Mouse (Mus musculus): ENCODE results near the gene Serinc5. TPM values are rescaled to one million over a fixed set of nuclear protein-coding genes. Genes with fewer than 3 reads are reported as not detected.
"Not testable (repeated sequence)": the region's sequence is repeated elsewhere in the genome, so short reads cannot be mapped to it uniquely, and the experiment has no call there.

Serinc5 gene
- polyA plus RNA-seq, 1 experiment = 24.3 TPM

- no peak for TF ChIP-seq CTCF (IDR thresholded peaks at IDR 0.05; ENCODE audit: extremely low read depth, insufficient read length, insufficient replicate concordance, low read depth, low read length)
- TF ChIP-seq POLR2A (IDR thresholded peaks at IDR 0.05; ENCODE audit: low read depth, low read length) = no peak
- H3K4me3 ChIP-seq (ENCODE audit: low read depth, low read length) = no peak overlapping the region
- no peak overlapping the region for H3K27ac ChIP-seq (ENCODE audit: insufficient read depth, low read depth, low read length)
- no peaks in the 10 kb centered on the region for H3K4me1 ChIP-seq (ENCODE audit: control insufficient read depth, insufficient read depth, insufficient read length, low read length)
- no peaks in the 10 kb centered on the region for H3K27me3 ChIP-seq (ENCODE audit: control insufficient read depth, insufficient read depth, low read length)
- H3K36me3 ChIP-seq (ENCODE audit: control insufficient read depth, insufficient read depth, low read length) = no peaks in the 10 kb centered on the region
- WGBS = 71% methylated on average over 7 of the region's 7 CpGs
These were observed 68.8 kb downstream of the Serinc5 start for GRCm38 (mm10) chr13:92679661-92680060.

GRCm38 (mm10) chr13:92681541-92681940, 70.7 kb downstream of the Serinc5 start:
- no peak overlapping the region for H3K4me3 ChIP-seq (ENCODE audit: low read depth, low read length)
- no peaks in the 10 kb centered on the region for H3K27me3 ChIP-seq (ENCODE audit: control insufficient read depth, insufficient read depth, low read length)
- no peaks in the 10 kb centered on the region for H3K4me1 ChIP-seq (ENCODE audit: control insufficient read depth, insufficient read depth, insufficient read length, low read length)
- TF ChIP-seq POLR2A (IDR thresholded peaks at IDR 0.05; ENCODE audit: low read depth, low read length) = no peak
- peaks cover under 1% of the 10 kb centered on the region; the same call in 1 of the 2 replicates for H3K36me3 ChIP-seq (ENCODE audit: control insufficient read depth, insufficient read depth, low read length)
- 73% methylated on average over 2 of the region's 2 CpGs for WGBS
- no peak overlapping the region for H3K27ac ChIP-seq (ENCODE audit: insufficient read depth, low read depth, low read length)

- 81% methylated on average over 6 of the region's 6 CpGs for WGBS
- TF ChIP-seq POLR2A (IDR thresholded peaks at IDR 0.05; ENCODE audit: low read depth, low read length) (no peak), CTCF (IDR thresholded peaks at IDR 0.05; ENCODE audit: extremely low read depth, insufficient read length, insufficient replicate concordance, low read depth, low read length) (no peak)
These were observed 71.9 kb downstream of the Serinc5 start for GRCm38 (mm10) chr13:92682833-92683232.

GRCm38 (mm10) chr13:92683464-92683863, 72.6 kb downstream of the Serinc5 start:
- Histone ChIP-seq H3K4me1 (ENCODE audit: control insufficient read depth, insufficient read depth, insufficient read length, low read length) (no peaks in the 10 kb centered on the region), H3K36me3 (ENCODE audit: control insufficient read depth, insufficient read depth, low read length) (peaks cover 2% of the 10 kb centered on the region), H3K4me3 (ENCODE audit: low read depth, low read length) (no peak overlapping the region), H3K27me3 (ENCODE audit: control insufficient read depth, insufficient read depth, low read length) (no peaks in the 10 kb centered on the region), H3K27ac (ENCODE audit: insufficient read depth, low read depth, low read length) (no peak overlapping the region)
- TF ChIP-seq POLR2A (IDR thresholded peaks at IDR 0.05; ENCODE audit: low read depth, low read length) (no peak), CTCF (IDR thresholded peaks at IDR 0.05; ENCODE audit: extremely low read depth, insufficient read length, insufficient replicate concordance, low read depth, low read length) (no peak)
- WGBS = 71% methylated on average over 4 of the region's 4 CpGs

More at GRCm38 (mm10) chr13:92682833-92683232, 71.9 kb downstream of the Serinc5 start:
- Histone ChIP-seq H3K27me3 (ENCODE audit: control insufficient read depth, insufficient read depth, low read length) (no peaks in the 10 kb centered on the region), H3K27ac (ENCODE audit: insufficient read depth, low read depth, low read length) (no peak overlapping the region), H3K4me1 (ENCODE audit: control insufficient read depth, insufficient read depth, insufficient read length, low read length) (no peaks in the 10 kb centered on the region), H3K4me3 (ENCODE audit: low read depth, low read length) (no peak overlapping the region), H3K36me3 (ENCODE audit: control insufficient read depth, insufficient read depth, low read length) (peaks cover 2% of the 10 kb centered on the region; the same call in 1 of the 2 replicates)

GRCm38 (mm10) chr13:92684310-92684709, 73.4 kb downstream of the Serinc5 start:
- Histone ChIP-seq H3K4me3 (ENCODE audit: low read depth, low read length) (no peak overlapping the region), H3K36me3 (ENCODE audit: control insufficient read depth, insufficient read depth, low read length) (peaks cover 2% of the 10 kb centered on the region), H3K27ac (ENCODE audit: insufficient read depth, low read depth, low read length) (no peak overlapping the region), H3K27me3 (ENCODE audit: control insufficient read depth, insufficient read depth, low read length) (no peaks in the 10 kb centered on the region), H3K4me1 (ENCODE audit: control insufficient read depth, insufficient read depth, insufficient read length, low read length) (no peaks in the 10 kb centered on the region)
- WGBS = 83% methylated on average over 4 of the region's 4 CpGs
- TF ChIP-seq POLR2A (IDR thresholded peaks at IDR 0.05; ENCODE audit: low read depth, low read length) (no peak), CTCF (IDR thresholded peaks at IDR 0.05; ENCODE audit: extremely low read depth, insufficient read length, insufficient replicate concordance, low read depth, low read length) (no peak)

GRCm38 (mm10) chr13:92685273-92685672, 74.4 kb downstream of the Serinc5 start:
- TF ChIP-seq POLR2A (IDR thresholded peaks at IDR 0.05; ENCODE audit: low read depth, low read length) (no peak), CTCF (IDR thresholded peaks at IDR 0.05; ENCODE audit: extremely low read depth, insufficient read length, insufficient replicate concordance, low read depth, low read length) (no peak)
- H3K4me3 ChIP-seq (ENCODE audit: low read depth, low read length) = no peak overlapping the region

GRCm38 (mm10) chr13:92687151-92687550, 76.3 kb downstream of the Serinc5 start:
- not testable (repeated sequence) for H3K27me3 ChIP-seq (ENCODE audit: control insufficient read depth, insufficient read depth, low read length); H3K4me1 ChIP-seq (ENCODE audit: control insufficient read depth, insufficient read depth, insufficient read length, low read length); H3K27ac ChIP-seq (ENCODE audit: insufficient read depth, low read depth, low read length); H3K36me3 ChIP-seq (ENCODE audit: control insufficient read depth, insufficient read depth, low read length); H3K4me3 ChIP-seq (ENCODE audit: low read depth, low read length)
- 94% methylated on average over 1 of the region's 1 CpGs for WGBS

More at GRCm38 (mm10) chr13:92685273-92685672, 74.4 kb downstream of the Serinc5 start:
- WGBS = 87% methylated on average over 4 of the region's 4 CpGs
- no peak overlapping the region for H3K27ac ChIP-seq (ENCODE audit: insufficient read depth, low read depth, low read length)
- peaks cover 2% of the 10 kb centered on the region for H3K36me3 ChIP-seq (ENCODE audit: control insufficient read depth, insufficient read depth, low read length)
- H3K27me3 ChIP-seq (ENCODE audit: control insufficient read depth, insufficient read depth, low read length) = no peaks in the 10 kb centered on the region
- H3K4me1 ChIP-seq (ENCODE audit: control insufficient read depth, insufficient read depth, insufficient read length, low read length) = no peaks in the 10 kb centered on the region

- 92% methylated on average over 2 of the region's 2 CpGs for WGBS
- TF ChIP-seq CTCF (IDR thresholded peaks at IDR 0.05; ENCODE audit: extremely low read depth, insufficient read length, insufficient replicate concordance, low read depth, low read length) (no peak), POLR2A (IDR thresholded peaks at IDR 0.05; ENCODE audit: low read depth, low read length) (no peak)
- no peak overlapping the region for H3K4me3 ChIP-seq (ENCODE audit: low read depth, low read length)
- no peaks in the 10 kb centered on the region for H3K4me1 ChIP-seq (ENCODE audit: control insufficient read depth, insufficient read depth, insufficient read length, low read length)
- peaks cover 2% of the 10 kb centered on the region for H3K36me3 ChIP-seq (ENCODE audit: control insufficient read depth, insufficient read depth, low read length)
- H3K27me3 ChIP-seq (ENCODE audit: control insufficient read depth, insufficient read depth, low read length) = no peaks in the 10 kb centered on the region
- H3K27ac ChIP-seq (ENCODE audit: insufficient read depth, low read depth, low read length) = no peak overlapping the region
These were observed 78.2 kb downstream of the Serinc5 start for GRCm38 (mm10) chr13:92689061-92689460.

All from small intestine, adult 2 months (tissue).